8 mouse cellular contexts compared by ENCODE assay signal in genomic region chr11:118254159-118254951, GRCm38 (mm10). TPM values are rescaled to one million over a fixed set of nuclear protein-coding genes. Genes with fewer than 3 reads are reported as not detected.
DNase-seq lines count a peak whose midpoint lies in the region; ATAC-seq and TF ChIP-seq lines count a peak whose summit lies in the region.

No protein-coding gene starts in this region.

- no peaks in the 10 kb centered on the region for H3K27me3 ChIP-seq in spleen, adult 2 months (ENCODE audit: control insufficient read depth, insufficient read depth, low read length)
- H3K27me3 ChIP-seq in heart, embryonic 13.5 days (replicated peaks) = no peaks in the 10 kb centered on the region
- H3K27me3 ChIP-seq in lung, embryonic 15.5 days = no peaks in the 10 kb centered on the region

- DNase-seq in spleen, adult 2 months (ENCODE audit: low read depth in 1 of 2, low spot score in 2 of 2) = peak in 1 of 2 experiments; percentile 60
- no peak for DNase-seq in spleen, postnatal 14 days (ENCODE audit: low spot score in 2 of 2)
- DNase-seq in cerebellum, postnatal 14 days = peak; percentile 96
- peak; percentile 79 to 88 for DNase-seq in kidney, postnatal 25 days
- DNase-seq in right cerebral cortex, postnatal 25 days = peak; percentile 50
- DNase-seq in thymus, postnatal 10 days (ENCODE audit: low spot score in 2 of 2) = no peak

- peaks cover 1% of the 10 kb centered on the region; the same call in 1 of the 2 replicates for H3K36me3 ChIP-seq in spleen, adult 2 months (ENCODE audit: control insufficient read depth, insufficient read depth, low read length)
- peaks cover 33% of the 10 kb centered on the region for H3K36me3 ChIP-seq in heart, embryonic 13.5 days
- peaks cover 30% of the 10 kb centered on the region for H3K36me3 ChIP-seq in lung, embryonic 15.5 days

- no peak overlapping the region for H3K4me2 ChIP-seq in heart, embryonic 13.5 days
- H3K4me2 ChIP-seq in lung, embryonic 15.5 days = peak overlapping the region; percentile 23; the same call in 1 of the 2 replicates

- H3K9me3 ChIP-seq in heart, embryonic 13.5 days = no peaks in the 10 kb centered on the region
- H3K9me3 ChIP-seq in lung, embryonic 15.5 days = no peaks in the 10 kb centered on the region

- WGBS in spleen, adult 2 months = 22% methylated on average over 15 of the region's 15 CpGs
- WGBS in heart, embryonic 13.5 days = 60% methylated on average over 15 of the region's 15 CpGs
- 25% methylated on average over 15 of the region's 15 CpGs for WGBS in lung, embryonic 15.5 days

- ATAC-seq in heart, embryonic 13.5 days (ENCODE audit: extremely low read depth, insufficient number of reproducible peaks, low FRiP score, low TSS enrichment) = no peak
- peak; percentile 57 for ATAC-seq in lung, embryonic 15.5 days (ENCODE audit: borderline replicate concordance, extremely low read depth, low FRiP score, low TSS enrichment)

- no peak for TF ChIP-seq CTCF in spleen, adult 2 months (IDR thresholded peaks at IDR 0.05; ENCODE audit: extremely low read depth, insufficient read depth, insufficient read length, insufficient replicate concordance)

- peaks cover 22% of the 10 kb centered on the region for H3K4me1 ChIP-seq in spleen, adult 2 months (ENCODE audit: control insufficient read depth, insufficient read depth, insufficient read length)
- H3K4me1 ChIP-seq in heart, embryonic 13.5 days = peaks cover 31% of the 10 kb centered on the region
- peaks cover 20% of the 10 kb centered on the region for H3K4me1 ChIP-seq in lung, embryonic 15.5 days

- peak overlapping the region; percentile 38 for H3K27ac ChIP-seq in spleen, adult 2 months (ENCODE audit: insufficient read depth, low read length)
- H3K27ac ChIP-seq in heart, embryonic 13.5 days (replicated peaks) = peak overlapping the region; percentile 61
- peak overlapping the region; percentile 90 for H3K27ac ChIP-seq in lung, embryonic 15.5 days

- H3K4me3 ChIP-seq in spleen, adult 2 months (ENCODE audit: extremely low read depth, insufficient read depth, insufficient read length) = no peak overlapping the region
- no peak overlapping the region for H3K4me3 ChIP-seq in heart, embryonic 13.5 days
- no peak overlapping the region for H3K4me3 ChIP-seq in lung, embryonic 15.5 days

- no peak for TF ChIP-seq POLR2A in spleen, adult 2 months (IDR thresholded peaks at IDR 0.05; ENCODE audit: low read depth, low read length)

- H3K9ac ChIP-seq in heart, embryonic 13.5 days = no peak overlapping the region
- H3K9ac ChIP-seq in lung, embryonic 15.5 days = no peak overlapping the region

RNA-seq across cellular contexts. Expression of gene Cyth1, which starts 6.0 kb away (rescaled TPM):
- 47.7 and 57.3 TPM in 2 replicates for polyA plus RNA-seq in spleen, adult 2 months (2012; rRNA removed)
- polyA plus RNA-seq in heart, embryonic 13.5 days (2015; fragmentation: Nextera tagmentation; extraction: Ambion mirVana) = 14.9 and 15.9 TPM in 2 replicates
- polyA plus RNA-seq in lung, embryonic 15.5 days (2015; fragmentation: Nextera tagmentation; extraction: Ambion mirVana) = 16.6 and 17.7 TPM in 2 replicates

RNA-seq across cellular contexts. Expression of gene Usp36, which starts 35.7 kb away (rescaled TPM):
- polyA plus RNA-seq in spleen, adult 2 months (2012; rRNA removed) = 20.9 and 25.3 TPM in 2 replicates
- polyA plus RNA-seq in heart, embryonic 13.5 days (2015; fragmentation: Nextera tagmentation; extraction: Ambion mirVana) = 12.8 and 13.4 TPM in 2 replicates
- 17.7 and 19.4 TPM in 2 replicates for polyA plus RNA-seq in lung, embryonic 15.5 days (2015; fragmentation: Nextera tagmentation; extraction: Ambion mirVana)

Comparison
In these comparisons a context has a peak if more than half of its experiments do, and no peak if none do; other contexts are left out.
1. DNase-seq: peak in cerebellum, postnatal 14 days (2 of 2), kidney, postnatal 25 days (2 of 2) and right cerebral cortex, postnatal 25 days (single experiment); none in spleen, postnatal 14 days (0 of 2) and thymus, postnatal 10 days (0 of 2).
2. H3K27ac ChIP-seq: peak in every context shown above with its lines; median percentile 90 in lung, embryonic 15.5 days; 61 in heart, embryonic 13.5 days; 38 in spleen, adult 2 months.